Mouse (Mus musculus) induced T-regulatory cell, adult 2 months (primary cell): ENCODE results near the gene Mertk.
A peak's percentile ranks its signal among the peaks of the same experiment; 100 is the strongest.

ENCODE experiments used
- DNase-seq: peaks from one replicate; pipeline ENCODE4 v3.0.0-alpha.2; 2012; ENCODE audit warnings: low read depth

Gene Mertk

DNA sequence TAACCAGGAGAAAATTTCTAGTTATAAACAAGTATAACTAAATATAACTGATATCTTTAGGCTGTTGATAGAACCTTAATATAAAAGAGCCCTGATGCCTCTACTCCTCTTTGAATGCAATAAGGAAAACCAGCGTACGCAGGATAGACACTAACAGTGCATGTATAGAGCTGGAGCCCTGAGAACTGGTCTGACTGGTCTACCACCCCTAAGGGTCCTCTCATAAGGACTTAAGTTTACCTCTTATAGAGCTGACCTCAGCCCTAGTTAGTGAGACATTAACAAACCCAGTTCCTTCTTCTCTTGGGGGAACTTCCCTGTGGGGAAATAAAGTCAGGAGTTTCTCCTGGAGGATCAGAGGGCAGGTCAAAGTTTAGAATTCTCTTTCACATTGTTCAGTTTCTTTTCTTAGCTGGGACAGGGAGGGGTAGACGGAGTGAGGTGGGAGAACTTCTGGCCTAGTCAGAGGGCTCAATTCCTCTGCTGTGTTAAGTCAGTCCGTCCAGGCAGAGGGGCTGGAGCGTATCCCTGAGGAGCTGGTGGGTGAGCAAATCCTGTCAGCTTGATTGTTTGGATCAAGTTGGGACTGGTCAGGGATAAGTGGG is 23.5 kb downstream of the Mertk start:
- DNase-seq: no peak

DNA sequence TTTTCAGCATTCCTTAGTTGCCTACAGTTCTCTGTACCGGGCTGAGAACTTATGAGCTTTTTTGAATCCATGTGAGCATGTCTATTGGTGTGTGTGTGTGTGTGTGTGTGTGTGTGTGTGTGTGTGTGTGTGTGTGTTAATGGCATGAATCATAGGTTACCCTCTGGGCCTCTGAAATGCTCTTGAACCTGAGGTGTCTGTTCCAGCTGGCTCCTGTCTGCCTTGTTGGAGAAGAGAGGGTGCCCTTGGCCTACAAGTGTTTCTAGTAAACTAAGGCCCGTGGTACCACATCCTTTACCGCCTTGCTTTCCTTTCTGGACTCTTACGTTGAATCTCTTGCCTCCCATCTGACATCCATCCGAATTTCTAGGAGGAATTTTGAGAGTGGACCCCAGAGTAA is 27.3 kb downstream of the Mertk start:
- DNase-seq: no peak

DNA sequence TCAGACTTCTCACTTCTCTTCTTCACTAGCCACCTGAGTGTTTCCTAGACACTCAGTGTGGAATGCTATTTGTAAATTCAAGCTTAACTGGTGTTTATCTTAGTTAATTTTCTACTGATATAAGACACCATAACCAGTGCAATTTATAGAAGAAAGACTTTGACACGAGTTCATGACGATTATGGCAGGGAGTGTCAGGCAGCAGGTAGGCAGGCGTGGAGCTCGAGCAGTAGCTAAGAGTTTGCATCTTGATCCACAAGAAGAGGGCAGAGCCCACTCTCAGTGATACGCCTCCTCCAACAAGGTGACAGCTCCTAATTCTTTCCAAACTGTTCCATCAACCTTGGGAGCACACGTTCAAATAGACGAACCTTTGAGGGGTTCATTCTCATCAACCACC is 27.9 kb downstream of the Mertk start:
- DNase-seq: no peak

DNA sequence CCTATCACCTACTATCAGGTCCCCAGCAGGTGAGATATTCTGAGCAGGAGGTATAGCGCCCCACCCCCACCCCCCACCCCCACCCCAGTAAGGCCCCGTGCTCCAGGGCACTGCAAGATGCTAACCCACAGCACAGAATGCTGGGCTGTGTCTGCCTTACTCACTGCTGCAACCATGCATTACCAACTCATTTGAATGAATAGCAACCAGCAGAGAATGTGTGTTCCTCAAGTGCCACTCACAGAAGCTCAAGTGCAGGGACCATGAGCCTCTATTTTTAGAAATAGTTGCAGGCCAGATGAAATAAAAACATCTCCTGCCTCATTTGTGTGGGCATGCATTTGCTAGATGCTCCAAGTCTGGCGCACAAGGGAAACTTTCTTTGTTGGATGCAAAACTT is 28.8 kb downstream of the Mertk start:
- DNase-seq: no peak

DNA sequence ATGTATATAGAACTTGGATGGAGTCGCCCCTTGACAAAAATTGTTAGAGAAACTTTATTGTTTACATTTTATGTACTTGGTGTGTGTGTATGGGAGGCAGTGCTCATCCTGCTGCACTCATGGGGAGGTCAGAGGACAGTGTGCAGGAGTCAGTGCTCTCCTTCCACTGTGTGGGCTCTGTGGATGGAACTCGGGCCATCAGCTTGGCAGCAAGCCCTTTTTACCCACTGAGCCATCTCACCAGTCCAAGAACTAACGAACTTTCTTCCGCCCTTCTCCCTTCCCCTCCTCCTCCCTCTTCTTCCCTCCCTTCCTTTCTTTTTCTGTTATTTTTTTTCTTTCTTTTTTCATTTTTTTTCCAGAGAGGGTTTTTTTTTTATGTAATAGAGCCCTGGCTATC is 29.3 kb downstream of the Mertk start:
- no peak for DNase-seq

DNA sequence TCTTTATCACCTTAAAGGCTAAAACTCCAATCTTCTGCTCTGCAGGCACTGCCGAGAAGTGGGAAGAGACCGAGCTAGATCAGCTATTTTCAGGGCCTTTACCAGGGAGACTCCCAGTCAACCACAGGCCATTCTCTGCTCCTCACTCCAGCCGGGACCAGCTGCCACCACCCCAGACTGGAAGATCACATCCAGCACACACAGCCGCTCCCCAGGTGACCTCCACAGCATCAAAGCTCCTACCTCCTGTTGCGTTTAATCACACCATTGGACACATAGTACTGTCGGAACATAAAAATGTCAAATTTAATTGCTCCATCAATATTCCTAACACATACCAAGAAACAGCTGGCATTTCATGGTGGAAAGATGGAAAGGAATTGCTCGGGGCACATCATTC is 30.4 kb downstream of the Mertk start:
- no peak for DNase-seq

DNA sequence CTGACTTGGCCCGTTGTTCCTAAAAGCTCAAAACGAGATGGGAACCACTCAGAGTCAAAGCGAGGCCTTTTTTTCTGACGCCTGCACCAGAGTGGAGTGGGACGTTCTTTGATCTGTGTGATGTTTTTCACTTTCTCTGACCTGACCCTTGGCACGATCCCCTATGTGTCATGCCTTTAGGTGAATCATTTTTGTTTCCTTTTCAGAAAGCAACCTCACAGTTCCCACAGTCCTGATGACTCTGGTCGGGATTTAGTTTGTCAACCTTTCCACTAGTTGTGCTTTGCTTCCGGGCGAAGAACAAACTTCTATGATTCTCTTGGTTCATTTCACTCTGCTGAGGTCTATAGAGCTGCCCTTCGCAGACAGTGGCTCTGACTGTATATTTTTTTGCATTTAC is 32.8 kb downstream of the Mertk start:
- DNase-seq: no peak

DNA sequence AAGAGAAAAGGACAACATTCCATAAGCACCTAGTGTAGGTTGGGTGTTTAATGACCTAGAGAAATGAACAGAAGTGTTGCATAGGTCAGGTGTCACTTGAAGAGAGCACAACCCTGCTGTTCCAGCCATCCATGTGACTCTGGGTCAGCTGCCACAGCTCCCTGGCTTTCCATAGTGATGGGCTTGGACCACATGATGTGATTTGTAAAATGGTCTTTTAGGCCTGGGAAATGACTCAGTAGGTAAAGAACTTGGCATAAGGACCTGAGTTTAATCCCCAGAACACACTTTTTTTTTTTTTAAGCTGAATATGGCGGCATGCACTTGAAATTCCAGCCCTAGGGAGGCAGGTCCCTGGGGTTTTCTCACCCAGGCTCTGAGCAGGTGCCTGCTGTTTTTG is 33.2 kb downstream of the Mertk start:
- DNase-seq: no peak

DNA sequence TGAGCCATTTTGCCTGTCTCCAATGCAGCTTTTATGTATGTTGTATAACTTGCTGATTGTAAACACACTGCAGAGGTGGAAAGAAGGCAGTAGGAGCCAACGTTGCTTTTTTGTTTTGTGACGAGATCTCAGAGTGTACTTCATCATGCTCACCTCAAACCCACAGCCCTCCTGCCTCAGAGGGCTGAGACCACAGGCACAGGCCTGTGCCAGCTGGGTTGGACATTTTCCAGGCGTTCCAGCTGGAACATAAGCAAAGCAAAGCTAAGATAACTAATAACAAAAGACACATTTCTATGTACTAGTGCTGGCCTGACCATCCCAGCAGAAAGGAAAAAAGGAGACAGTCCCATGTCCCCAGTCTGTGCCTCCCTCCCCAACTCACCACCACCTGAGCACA is 36.3 kb downstream of the Mertk start:
- no peak for DNase-seq

DNA sequence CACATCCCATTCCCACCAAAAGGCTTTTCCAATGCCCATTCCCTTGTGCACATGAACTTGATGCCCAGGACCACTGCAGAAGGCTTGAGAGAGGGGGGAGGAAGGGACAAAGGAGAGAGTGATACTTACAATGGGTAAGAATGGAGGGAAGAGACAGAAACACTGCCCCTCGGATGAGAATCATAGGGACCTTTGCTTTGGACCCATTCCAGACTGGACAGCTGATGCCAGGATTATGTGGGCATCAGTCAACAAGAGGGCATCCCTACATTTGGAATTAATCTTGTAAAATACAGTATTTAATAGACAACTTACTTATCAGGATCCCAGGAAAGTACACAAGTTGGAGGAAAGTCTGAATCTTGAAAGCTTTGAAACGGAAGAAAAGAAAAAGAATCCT is 38.3 kb downstream of the Mertk start:
- DNase-seq: no peak

DNA sequence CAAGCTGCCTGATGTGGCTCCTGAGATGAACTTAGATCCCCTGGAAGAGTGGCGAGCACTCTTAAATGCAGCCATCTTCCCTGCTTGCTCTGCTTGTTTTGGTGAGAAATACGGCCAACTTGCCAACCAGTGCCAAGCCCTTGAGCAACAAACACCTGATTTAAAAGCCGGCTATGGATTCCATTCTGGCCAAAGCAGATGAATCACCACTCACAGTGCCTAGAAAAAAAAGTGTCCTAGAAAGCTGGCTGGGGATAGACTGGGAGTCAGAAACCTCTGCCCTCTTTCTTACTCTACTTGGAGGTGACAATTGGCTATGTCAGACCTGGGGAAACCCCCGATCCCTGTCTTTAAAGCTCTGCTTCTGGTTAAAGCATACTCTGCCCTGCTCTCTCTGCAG is 39.0 kb downstream of the Mertk start:
- DNase-seq: no peak

DNA sequence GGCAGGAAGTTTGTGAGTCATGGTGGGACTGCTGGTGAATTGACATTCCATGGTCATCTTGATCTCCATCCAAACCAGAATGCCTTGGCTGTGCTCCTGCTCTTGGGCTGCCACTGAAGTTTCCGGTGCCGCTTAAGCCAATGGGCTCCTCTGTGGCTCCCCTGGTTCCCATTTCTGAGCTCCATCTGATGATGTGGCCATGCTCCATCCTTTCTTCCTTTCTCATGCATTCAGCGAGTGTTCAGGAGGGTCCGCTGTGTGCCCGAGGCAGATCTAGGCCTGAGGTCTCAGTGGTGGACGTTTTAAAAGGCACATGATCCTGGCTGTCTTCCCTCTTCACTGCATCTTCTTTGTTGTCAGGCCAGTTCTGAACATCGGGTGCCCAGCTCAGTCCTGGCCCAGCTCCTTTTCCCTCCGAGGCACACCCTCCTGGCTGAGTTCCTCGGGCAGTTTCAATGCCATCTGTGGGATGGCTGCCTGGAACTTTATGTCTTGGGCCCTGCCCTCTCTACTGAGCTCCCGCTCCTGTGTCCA is 40.0 kb downstream of the Mertk start:
- DNase-seq: no peak

DNA sequence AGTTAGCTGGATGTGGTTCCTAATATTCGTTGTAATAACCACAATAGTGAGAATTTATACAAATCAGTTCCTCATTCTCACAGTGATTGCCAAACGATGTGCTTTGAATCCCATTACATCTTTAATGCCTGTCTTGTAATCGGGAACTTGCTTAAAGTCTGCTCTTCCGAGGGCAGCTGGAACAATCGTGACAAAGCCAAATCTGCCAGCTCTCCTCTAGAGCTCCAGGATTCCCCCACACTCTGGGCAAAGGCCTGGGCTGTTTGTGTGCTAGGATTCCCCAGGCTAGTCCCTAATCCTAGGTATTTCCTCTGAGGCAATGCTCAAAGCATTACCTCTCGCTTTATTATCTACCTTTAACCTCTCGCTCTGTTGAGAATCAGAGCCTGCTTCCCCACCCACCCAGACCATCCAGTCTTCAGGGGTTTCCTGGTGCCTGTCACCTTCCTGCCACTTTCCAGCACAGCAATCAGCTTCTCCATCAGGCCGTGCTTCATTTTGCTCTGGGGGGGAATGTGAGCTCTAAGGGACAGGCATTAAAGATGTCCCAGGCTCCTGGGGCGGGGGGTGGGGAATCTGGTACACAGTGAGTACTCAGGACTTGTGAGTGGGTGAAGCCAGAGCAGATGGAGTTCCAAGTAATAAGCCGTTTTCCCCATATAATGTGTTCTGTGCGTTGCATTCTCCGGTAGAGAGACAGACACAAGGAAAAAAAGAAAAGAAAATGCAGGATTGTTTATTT is 47.3 kb downstream of the Mertk start:
- DNase-seq: no peak

DNA sequence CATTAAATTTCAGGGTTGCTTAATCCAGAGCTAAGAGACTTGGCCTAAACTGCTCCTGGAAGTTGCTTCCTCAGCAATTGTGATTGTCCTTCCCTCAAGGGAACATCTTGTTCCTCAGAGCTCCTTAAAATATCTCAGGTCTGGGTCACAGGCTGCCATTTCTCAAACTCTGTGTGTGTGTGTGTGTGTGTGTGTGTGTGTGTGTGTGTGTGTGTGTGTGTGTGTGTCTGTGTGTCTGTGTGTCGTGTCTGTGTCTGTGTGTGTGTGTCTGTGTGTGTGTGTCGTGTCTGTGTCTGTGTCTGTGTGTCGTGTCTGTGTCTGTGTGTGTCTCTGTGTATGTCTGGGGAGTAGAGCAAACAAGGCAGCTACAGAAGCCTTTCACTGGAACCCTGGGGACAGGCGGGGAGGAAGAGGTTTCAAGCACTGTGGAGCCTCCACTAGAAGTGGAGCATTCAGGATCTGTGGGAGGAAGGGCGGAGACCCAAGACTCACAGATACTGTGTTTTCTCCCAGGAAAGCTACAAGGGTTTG is 47.9 kb downstream of the Mertk start:
- DNase-seq: no peak

DNA sequence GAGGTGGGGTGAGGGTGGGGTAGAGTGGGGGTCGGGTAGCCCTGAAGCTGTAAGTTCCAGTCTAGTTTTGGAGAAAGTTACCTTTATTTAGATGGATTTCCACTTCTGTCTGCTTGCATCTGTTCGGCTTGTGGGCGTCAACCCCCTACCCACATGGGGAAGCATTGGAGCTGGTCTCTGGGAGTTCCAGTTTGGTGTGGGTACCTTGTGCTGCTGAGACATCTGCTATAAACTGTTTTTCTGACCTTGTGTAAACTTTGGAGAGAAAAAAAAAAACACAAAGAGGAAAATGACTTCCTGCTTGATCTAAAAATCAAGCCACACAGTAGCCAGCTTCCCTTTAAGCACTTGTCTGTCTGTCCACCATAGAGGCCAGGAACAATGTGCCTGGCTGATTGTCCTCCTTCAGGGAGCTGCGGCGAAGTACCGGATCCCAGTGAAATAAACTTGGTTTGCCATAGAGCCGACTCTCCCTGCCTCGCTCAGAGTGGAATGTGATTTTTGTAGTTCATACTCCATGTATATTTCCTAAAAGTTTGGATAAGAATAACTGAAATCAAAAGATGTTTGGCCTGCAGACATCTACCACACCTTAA is 48.8 kb downstream of the Mertk start:
- no peak for DNase-seq

DNA sequence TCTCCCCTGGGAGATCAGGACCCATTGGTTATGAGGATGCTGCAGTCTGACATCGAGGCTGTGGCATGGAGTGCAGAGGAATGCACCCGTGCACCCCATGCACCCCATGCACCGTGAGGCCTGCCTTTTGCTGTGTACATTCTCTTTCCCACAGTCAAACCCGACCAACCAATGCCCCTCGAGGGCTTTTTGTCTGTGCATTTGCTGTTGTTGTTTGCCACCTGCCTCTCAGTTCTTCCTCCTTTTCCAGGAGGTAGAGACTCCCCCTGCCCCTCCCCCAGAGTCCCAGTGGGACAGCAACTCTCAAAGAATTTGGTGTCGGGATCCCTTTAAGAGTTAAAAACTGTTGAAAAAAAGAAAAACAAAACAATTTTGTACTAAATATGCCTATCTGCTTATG is 49.4 kb downstream of the Mertk start:
- DNase-seq: no peak

DNA sequence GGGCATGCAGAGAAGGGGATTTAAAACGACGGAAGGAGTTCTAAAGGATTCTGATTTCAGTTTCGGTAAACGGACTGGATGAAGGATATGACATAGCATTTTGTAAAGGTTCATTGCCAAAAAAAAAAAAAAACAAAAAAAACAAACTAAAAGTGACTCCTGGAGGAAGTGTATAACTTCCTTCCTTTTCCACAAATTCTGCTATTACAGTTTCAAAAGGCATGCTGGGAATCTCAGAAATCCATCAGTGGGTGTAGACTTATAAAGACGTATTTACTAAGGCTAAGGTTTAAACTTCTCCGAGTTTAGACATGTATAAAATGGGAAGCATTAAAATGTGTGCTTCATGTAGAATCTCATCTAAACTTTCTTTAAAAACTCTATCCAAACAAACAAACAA is 52.3 kb downstream of the Mertk start:
- no peak for DNase-seq

DNA sequence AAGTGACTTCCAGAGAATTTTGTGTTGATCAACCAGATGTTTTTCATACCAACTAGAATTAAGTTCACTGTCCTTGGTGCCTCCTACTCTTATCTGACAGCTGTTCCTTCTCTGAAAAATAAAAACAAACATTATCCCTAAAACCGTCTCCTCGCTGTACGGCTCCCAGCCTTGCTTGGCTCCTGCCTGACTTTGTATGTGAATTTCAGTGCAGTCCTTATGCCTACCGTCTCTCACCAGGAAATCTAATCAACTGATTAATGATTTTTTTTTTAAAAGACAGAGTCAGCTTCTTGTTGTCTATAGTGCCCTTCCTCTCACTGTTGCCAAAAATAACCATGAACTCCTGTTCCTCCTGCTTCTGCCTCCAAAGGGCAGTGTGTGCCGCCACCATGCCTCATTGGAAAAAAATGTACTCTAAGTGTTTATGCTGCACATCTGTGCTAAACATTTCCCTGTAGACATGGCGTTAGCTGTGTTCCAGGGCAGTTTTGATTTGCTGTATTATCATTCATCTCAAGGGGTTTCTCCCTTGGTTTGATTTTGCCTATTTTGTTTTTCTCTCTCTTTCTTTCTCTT is 54.6 kb downstream of the Mertk start:
- DNase-seq: no peak

DNA sequence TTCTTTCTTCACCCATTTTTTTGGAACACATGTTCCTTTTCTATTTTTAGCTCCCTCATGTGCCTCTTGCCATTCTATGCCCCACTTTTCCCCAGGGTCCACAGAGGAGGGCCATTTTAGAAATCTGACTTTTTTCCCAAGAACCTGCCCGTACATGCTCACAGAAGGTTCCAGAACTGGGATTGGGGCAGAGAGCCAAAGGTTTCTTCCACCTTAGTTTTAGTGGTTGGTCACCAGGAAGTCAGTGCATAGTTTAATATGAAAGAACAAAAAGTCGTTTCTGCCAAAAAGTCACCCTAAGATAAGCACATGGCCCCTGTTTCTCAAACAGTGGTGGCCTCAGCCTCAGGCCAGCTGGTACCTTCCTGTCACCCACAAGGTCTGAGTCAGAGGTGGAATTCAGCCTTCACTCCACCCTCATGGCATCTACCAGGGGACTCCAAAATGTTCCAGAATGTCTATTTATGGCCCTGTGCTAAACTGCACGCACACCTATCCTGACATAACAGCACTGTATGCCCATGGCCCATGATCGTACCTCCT is 56.5 kb downstream of the Mertk start:
- DNase-seq: no peak

DNA sequence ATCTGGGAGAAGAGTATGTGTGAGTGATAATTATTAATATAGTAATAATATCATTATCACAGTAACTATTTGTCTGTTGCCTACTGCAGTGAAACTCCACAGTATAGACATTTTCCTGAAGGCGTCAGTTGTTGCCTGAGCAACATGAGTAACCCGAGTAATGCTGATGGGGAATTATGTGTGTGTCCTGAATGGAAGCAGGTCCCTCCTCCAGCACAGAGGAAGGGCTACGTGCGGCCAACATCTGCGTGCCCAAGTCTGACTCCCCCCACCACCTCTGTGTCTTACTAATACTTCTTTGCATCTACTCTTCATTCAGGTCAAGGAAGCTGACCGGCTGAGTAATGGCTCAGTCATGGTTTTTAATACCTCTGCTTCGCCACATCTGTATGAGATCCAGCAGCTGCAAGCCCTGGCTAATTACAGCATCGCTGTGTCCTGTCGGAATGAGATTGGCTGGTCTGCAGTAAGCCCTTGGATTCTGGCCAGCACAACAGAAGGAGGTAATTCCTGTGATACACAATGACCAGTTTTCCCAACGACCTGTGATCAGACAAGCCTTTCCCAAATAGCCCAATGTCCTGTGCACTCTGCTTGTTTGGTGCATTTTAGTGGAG is 60.1 kb downstream of the Mertk start:
- DNase-seq: no peak

DNA sequence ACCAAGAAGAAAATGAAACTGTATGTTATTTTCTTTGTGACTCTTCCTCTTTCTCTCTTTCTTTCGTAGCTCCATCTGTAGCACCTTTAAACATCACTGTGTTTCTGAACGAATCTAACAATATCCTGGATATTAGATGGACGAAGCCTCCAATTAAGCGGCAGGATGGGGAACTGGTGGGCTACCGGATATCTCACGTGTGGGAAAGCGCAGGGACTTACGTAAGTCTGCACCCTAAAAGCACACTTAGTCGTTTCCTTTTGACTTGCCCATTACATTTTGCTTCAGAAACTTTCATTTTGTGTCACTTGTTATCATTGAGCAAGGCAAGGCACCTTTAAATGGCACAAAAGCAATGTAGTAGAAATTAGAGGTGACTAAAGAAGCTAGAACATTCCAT is 63.3 kb downstream of the Mertk start:
- peak; percentile 34 for DNase-seq

DNA sequence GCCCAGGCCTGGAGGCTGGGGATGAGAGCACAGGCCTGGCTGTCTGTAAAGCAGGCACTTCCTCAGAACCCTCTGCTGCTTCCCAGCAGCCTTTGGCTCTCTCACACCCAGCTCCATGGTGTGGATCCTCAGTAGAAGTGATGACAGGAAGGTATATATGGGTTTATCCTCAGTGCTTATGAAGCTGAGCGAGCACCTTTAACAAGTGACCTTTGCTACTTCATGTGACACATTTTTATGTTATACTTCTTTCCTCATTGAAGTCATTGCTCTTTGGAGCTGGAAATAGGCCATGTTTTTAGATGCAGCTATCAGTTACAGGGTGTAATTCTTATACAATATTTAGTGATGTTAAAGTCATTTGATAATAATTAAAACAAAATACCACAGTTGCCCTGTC is 67.0 kb downstream of the Mertk start:
- no peak for DNase-seq
